Mouse (Mus musculus) c-Kit-positive CD71-positive TER-119-positive erythroid progenitor cells, embryonic 14.5 days (primary cell): ENCODE data around the gene Exoc3.

Experiments used
- DNase-seq: peaks from one replicate; pipeline ENCODE4 v3.0.0-alpha.2; 2013; ENCODE audit warnings: low spot score

The Exoc3 gene

DNA sequence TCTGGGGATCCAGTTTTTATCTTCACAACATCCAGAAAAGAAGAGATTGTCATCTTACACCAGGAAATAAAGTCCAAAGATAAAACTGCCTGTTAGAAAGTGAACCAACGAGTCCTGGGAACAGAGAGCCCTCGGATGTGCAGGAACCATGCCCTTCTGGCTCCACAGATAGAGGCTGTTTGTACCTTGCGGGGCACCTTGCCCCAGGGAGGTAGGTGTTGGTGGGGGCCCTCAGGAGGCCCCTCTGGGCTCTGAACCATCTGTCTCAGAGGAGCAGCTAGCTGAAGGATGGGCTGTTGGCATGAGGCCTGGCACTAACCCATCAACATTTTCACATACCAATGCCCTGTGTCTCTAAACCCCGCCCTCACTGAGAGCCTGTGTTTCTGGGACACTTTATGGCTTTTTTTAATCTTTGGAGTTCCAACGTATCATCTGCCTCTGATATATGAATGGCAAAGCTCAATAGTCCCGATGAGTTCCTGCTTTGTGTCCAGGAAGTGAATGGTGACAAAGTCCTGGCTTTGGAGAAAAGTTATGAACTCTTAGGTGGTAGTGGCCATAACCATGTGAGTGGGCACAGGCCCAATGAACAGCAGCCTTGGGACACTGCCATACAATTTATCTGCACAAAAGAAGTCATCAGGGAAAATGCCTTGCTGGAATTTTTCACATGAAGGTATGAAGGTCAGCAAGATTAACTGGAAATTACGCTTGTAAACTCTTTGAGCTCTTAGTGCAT, 69.5 kb downstream of the Exoc3 start:
- no peak for DNase-seq

DNA sequence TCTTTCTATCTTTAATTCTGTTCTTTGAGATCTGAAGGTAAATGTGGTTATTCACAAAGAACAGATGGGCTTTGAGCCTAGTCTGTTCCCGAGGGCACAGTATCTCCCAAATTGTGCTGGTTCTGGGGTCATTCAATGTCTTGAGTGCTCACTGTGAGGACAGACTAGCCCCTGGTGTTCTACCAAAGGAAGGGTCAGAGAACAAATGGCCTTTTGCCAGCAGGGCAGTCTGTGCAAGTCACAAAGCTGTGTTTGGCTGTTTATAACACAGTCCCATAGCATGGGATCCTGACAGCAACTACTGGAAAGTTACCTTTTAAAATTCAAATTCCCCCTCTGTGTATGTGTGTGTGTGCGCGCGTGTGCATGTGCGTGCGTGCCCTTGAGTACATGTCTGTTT, 78.6 kb downstream of the Exoc3 start:
- DNase-seq, result no peak

DNA sequence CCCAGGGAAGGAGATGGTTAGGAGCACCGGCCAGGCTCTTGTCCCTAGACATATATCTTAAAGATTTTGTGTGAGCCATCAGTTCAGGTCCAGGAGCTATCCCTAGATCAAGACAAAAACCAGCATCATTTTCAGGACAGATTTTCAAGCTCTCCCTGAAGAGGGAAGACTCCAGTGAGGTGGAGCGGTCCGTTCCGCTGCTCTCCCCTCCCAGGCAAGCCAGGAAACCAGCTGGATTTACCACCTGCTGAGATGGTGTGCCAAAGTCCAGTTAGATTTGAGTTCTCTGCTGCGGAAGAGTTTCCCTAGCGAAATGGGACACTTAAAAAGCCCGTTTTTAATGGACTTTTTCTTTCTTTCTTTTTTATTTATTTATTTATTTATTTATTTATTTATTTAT, 81.0 kb downstream of the Exoc3 start:
- no peak for DNase-seq

DNA sequence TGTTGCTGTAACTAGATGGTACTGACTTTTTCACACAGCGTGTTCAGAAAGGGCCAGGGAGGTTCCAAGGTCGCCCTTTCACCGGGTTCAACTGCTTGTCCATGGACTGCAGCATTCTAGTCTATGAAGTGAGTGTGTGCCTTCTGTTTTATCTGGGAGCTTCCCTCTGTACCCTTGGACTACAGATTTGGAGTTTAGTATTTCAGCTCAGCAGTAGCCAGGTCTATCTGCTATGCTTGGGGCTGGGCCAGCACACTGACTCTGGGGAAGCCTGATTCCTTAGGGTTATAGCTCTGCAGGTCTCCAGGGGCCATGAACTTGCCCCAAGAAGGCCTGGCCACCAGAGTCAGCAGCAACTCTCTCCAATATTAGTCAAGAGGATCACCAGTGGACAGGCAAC, 85.9 kb downstream of the Exoc3 start:
- DNase-seq, result no peak

DNA sequence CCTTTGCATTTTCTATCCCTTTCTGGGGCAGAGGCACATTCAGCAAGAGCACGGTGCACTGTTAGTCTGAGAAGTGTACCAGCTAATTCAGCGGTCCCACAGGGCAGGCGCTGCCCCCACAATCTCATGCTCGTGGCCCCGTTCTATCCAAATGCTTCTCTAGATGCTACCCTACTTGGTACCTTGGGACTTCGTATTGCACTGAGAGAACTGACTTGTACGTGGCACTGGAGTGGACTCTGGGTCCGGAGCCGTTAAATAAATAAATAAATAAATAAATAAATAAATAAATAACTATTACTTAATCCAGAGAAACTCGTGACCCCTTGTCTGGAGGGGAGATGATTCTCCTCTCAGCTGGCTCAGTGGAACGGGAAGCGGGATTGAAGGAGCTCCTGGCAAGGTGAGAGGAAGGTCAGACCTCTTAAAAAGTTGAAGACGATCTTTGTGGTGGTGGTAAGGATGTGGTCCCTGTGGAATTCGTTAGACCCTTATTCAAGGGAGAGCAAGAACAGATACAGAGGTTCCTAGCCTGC, 86.7 kb downstream of the Exoc3 start:
- DNase-seq, result no peak

DNA sequence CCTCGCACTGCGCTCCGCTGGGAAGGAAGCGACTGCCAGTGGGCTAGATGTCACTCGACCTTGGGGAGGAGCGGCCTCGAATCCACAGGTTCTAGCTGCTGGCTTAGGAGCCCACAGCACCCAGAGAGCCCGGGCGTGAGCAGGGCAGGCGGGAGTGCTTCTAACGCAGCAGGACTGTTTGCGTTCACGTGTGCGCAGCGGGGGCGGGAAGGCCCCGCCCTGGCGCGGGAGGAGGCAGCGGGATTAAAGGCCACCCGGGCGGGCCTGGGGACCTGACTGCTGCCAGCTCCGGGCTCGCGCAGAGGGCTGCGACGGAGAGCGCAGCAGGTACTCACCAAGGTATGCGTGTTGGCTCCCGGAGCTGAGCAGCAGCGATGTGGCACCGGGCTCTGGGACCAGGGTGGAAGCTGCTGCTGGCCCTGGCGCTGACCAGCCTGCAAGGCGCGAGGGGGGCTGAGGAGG, 87.4 kb downstream of the Exoc3 start, which contains the start of gene Slc9a3:
TSS of gene Slc9a3 (plus strand) at position 317 of the 462 bp plus-strand sequence.
- no peak for DNase-seq
